Mouse (Mus musculus): ENCODE measurements around the gene Prox1.

Prox1 gene

GRCm38 (mm10) chr1:190169911-190170818 is at the start of gene Prox1:
Prox1 (minus strand) TSS chr1:190170714.
- DNase-seq (ENCODE audit: low read depth, low spot score): peak; percentile 83

- DNase-seq (ENCODE audit: low read depth, low spot score): no peak
Observed at GRCm38 (mm10) chr1:190216621-190217020, 46.1 kb upstream of the Prox1 start.

- DNase-seq (ENCODE audit: low read depth, low spot score): no peak
Observed at GRCm38 (mm10) chr1:190214626-190215025, 44.1 kb upstream of the Prox1 start.

- DNase-seq (ENCODE audit: low read depth, low spot score): no peak
Observed at GRCm38 (mm10) chr1:190213175-190213574, 42.7 kb upstream of the Prox1 start.

GRCm38 (mm10) chr1:190207246-190207645 is 36.7 kb upstream of the Prox1 start:
- DNase-seq (ENCODE audit: low read depth, low spot score): no peak

GRCm38 (mm10) chr1:190205691-190206090 is 35.2 kb upstream of the Prox1 start:
- DNase-seq (ENCODE audit: low read depth, low spot score): no peak

- no peak for DNase-seq (ENCODE audit: low read depth, low spot score)
Observed at GRCm38 (mm10) chr1:190204378-190205070, 34.0 kb upstream of the Prox1 start.

GRCm38 (mm10) chr1:190201696-190202095 is 31.2 kb upstream of the Prox1 start:
- no peak for DNase-seq (ENCODE audit: low read depth, low spot score)

- no peak for DNase-seq (ENCODE audit: low read depth, low spot score)
Observed at GRCm38 (mm10) chr1:190200996-190201395, 30.5 kb upstream of the Prox1 start.

- no peak for DNase-seq (ENCODE audit: low read depth, low spot score)
Observed at GRCm38 (mm10) chr1:190198247-190198646, 27.7 kb upstream of the Prox1 start.

- no peak for DNase-seq (ENCODE audit: low read depth, low spot score)
Observed at GRCm38 (mm10) chr1:190192011-190192410, 21.5 kb upstream of the Prox1 start.

- no peak for DNase-seq (ENCODE audit: low read depth, low spot score)
Observed at GRCm38 (mm10) chr1:190190231-190190965, 19.9 kb upstream of the Prox1 start.

- no peak for DNase-seq (ENCODE audit: low read depth, low spot score)
Observed at GRCm38 (mm10) chr1:190189125-190189524, 18.6 kb upstream of the Prox1 start.

- DNase-seq (ENCODE audit: low read depth, low spot score): no peak
Observed at GRCm38 (mm10) chr1:190186336-190186735, 15.8 kb upstream of the Prox1 start.

GRCm38 (mm10) chr1:190185284-190185683 is 14.8 kb upstream of the Prox1 start:
- no peak for DNase-seq (ENCODE audit: low read depth, low spot score)

- no peak for DNase-seq (ENCODE audit: low read depth, low spot score)
Observed at GRCm38 (mm10) chr1:190183574-190183973, 13.1 kb upstream of the Prox1 start.

- DNase-seq (ENCODE audit: low read depth, low spot score): no peak
Observed at GRCm38 (mm10) chr1:190181765-190182164, 11.3 kb upstream of the Prox1 start.

- DNase-seq (ENCODE audit: low read depth, low spot score): no peak
Observed at GRCm38 (mm10) chr1:190180861-190181260, 10.3 kb upstream of the Prox1 start.

- DNase-seq (ENCODE audit: low read depth, low spot score): no peak
Observed at GRCm38 (mm10) chr1:190176961-190177360, 6.4 kb upstream of the Prox1 start.

- DNase-seq (ENCODE audit: low read depth, low spot score): no peak
Observed at GRCm38 (mm10) chr1:190174671-190175661, 4.5 kb upstream of the Prox1 start.

GRCm38 (mm10) chr1:190174231-190174630 is 3.7 kb upstream of the Prox1 start:
- DNase-seq (ENCODE audit: low read depth, low spot score): peak; percentile 56

All from forelimb bud, embryonic 11.5 days (tissue).